Mouse (Mus musculus): ENCODE measurements around the gene Rgs7.

Gene Rgs7

DNA sequence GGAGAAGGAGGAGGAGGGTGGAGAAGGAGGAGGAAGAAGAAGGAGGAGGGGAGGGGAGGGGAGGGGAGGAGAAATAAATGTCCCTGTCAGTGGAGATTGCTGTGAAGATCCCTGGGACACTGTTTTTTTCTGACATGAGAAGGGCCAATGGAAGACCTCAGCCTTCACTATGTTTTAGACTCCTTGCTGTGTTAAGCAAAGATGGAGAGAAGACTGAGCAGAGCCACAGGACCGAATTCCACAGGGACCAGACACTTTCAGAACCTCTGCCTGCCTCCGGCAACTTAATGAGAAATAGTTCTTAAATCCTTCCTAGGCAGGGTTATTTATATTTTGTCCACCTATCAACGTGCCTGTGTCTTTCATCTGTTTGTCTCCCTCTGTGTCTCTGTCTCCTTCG lies 464.0 kb downstream of the Rgs7 start:
- DNase-seq (ENCODE audit: low spot score), result no peak

DNA sequence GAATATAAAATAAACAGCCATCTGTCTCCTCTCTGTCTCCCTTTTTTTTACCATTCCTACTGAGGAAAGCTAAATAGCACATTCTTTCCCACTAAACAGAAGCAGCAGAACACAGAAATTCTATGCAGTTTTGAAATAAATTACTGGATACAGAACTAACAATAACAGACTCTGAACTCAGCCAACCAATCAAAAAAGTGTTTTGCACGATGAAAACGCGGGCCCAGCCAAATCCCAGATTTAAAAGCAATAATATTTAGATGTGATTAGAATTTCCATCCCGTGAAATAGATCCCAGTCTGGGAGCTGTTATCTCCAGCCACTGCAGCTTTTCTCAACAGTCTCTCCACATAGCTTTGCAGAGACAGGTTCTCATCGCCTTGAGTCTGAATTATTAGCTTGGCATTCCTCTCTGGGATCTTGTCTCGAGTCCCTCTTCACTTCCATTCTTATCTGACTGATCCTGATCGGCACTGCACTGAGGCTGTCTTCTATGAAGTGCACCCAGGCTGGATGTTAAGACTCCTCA lies 466.5 kb downstream of the Rgs7 start:
- no peak for DNase-seq (ENCODE audit: low spot score)

GRCm38 (mm10) chr1:175024136-175024535 lies 468.2 kb downstream of the Rgs7 start:
- DNase-seq (ENCODE audit: low spot score), result no peak

All from embryo, embryonic 10 days (tissue).